Mouse (Mus musculus) heart, postnatal 10 days (tissue): Measurements from ENCODE around the gene Cby1. TPM values are rescaled to one million over a fixed set of nuclear protein-coding genes. Genes with fewer than 3 reads are reported as not detected.
A peak's percentile ranks its signal among the peaks of the same experiment; 100 is the strongest.

Experiments used
- DNase-seq, 2 experiments: peaks; one replicate each; pipeline ENCODE4 v3.0.0; 2021
- intact Hi-C: fragments of 180-260 bp; cut with DNase I; formaldehyde crosslinking; loops from one replicate; pipeline ENCODE4 v1.15.1; 2025
- total RNA-seq, 2 experiments: library from RNA; stranded (reverse); gene quantifications; 2 replicates each; pipeline ENCODE4 v1.2.3; 2021

Gene Cby1
- total RNA-seq, result 10 to 100 TPM; 28.2 to 29.3 TPM

DNA sequence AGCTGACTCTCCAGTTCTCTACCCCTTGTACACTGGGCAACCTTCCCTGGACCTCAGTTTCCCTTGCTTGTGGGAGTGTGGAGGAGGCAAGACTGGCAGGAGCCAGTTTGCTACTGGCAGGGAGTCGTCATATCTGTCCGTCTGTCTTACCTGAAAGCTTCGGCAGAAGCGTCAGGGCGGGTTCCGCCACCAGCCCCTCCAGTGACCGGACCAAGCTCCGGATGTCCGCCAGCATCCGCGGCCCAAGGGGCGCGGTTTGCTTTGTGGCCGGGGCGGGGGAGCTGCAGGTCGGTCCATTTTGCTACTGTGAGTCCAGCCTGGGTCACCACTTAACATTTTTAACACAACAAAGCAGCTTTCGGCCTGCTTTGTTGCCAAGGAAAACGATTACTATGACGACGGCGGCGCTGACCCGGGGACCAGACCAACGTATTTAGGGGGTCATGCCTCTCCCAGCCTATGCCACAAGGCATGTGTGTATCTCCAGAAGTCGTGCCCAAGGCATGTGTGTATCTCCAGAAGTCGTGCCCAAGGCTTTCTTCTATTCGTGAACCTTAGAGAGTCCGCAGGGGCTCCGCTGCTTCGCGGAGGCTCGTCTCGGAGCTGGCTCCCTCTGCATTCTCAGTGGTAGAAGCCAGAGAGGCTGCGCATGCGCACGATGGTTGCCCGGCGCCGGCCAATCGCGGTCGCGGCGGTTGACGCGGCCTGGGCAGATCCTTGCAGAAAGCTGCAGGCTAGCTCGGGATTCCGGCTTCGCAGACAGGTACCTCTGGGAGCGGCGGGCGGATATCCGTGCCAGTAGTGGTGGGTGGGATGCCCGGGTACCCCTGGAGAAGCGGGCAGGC, at the start of gene Cby1, which contains the start of gene Fam227a:
TSS of gene Cby1 (plus strand) at position 669 of the 845 bp plus-strand sequence.
TSS of gene Fam227a (minus strand) at position 426 of the 845 bp plus-strand sequence.
- DNase-seq, result peak; percentile 97
- intact Hi-C loops, result loop anchor here (10.0 kb wide), 1 partner anchor 434 kb away; the partner anchor contains the start of genes Gm49486 and Pick1

DNA sequence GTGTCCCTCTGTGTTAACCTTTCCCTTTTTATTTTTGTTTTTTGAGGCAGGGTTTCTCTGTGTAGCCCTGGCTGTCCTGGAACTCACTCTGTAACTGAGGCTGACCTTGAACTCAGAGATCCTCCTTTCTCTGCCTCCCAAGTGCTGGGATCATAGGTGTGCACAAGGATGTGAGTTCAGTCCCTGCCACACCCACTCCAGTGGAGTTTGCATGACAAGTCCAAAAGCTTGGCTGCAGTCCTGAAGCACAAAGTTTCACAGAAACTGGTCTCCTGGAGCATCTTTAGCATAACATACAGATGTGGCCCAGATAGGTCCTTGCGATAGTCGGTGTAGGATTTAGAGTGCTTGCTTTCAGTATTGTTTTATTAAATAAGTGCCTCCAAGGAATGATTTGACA, 49.8 kb upstream of the Cby1 start:
- intact Hi-C loops, result loop anchor here (5.0 to 10.0 kb wide), 2 partner anchors 134 to 367 kb away; no protein-coding TSS in a partner anchor
- no peak for DNase-seq

DNA sequence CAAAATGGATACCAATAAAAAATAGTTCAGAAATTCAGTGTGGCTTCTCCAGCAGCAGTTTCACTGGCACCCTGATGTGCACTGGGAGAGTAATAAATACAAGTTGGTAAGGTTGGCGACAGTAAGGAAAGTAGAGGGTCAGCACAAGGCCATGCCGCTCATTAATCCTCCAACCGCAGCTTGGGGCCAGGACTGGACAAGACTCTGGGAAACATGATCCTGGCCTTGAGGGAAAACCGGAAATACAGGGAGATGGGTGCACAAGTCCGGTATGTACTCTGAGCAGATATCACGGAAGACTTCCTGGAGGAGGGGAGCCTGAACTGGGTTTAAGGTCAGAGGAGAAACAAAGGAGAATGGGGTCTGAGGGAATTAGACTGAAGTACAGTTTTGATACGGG, 43.5 kb upstream of the Cby1 start:
- DNase-seq, result no peak
- intact Hi-C loops, result no loop called here

DNA sequence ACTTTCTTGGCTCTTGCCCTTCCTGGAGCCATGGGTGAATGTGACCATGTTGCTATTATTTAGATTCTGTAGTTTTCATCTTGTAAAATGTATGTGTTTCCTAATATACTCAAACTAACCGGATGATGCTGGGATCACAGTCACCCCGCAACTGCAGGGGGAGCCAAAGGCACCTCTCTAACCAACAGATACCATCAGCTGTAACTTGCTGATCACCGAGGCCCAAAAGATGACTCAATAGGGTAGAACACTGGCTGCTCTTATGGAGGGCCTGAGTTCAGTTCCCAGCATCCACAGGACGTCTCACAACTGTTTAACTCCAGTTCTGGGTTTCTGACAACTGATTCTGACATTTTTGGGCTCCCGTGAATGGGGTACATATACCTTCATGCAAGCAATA, 42.3 kb upstream of the Cby1 start:
- intact Hi-C loops, result no loop called here

DNA sequence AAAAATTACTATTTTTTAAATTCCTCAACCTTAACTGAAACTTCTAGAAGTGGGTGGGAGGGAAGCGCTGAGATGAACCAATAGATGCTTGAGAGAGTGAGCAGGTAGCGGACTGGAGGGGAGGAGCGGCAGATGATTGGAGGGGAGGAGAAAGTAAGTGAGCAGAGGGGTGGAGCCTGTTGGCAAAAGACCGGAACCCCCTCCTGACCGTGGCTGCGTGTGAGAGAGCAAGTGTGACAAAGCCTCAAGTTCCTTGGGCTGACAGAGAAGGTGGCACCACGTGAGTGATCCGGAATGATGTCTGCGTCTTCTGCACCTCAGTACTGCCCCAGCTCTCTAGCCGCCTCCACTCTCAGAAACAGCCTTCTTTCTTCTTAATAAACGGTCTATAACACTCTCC, 41.9 kb upstream of the Cby1 start:
- no peak for DNase-seq
- intact Hi-C loops, result no loop called here

More for the DNA sequence above, 42.3 kb upstream of the Cby1 start:
- DNase-seq, result no peak

DNA sequence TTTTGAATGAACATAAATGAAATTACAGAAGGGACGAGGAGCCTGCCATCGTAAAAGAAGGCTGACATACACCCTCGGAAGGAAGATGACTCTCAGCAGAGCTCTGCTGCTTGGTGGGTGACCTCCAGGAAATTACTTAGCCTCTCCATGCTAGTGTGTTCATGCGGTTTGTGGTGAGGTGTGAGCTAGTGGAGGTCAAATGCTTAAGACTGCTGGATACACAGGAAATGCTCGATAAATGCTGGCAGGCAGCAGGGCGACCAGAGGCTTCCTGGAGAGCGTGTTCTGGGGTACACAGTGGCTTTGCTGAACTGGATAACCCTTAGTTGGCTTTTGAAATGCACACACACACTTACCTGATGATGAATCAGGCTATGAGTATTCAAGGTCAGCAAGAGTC, 40.5 kb upstream of the Cby1 start:
- DNase-seq, result no peak
- intact Hi-C loops, result no loop called here

DNA sequence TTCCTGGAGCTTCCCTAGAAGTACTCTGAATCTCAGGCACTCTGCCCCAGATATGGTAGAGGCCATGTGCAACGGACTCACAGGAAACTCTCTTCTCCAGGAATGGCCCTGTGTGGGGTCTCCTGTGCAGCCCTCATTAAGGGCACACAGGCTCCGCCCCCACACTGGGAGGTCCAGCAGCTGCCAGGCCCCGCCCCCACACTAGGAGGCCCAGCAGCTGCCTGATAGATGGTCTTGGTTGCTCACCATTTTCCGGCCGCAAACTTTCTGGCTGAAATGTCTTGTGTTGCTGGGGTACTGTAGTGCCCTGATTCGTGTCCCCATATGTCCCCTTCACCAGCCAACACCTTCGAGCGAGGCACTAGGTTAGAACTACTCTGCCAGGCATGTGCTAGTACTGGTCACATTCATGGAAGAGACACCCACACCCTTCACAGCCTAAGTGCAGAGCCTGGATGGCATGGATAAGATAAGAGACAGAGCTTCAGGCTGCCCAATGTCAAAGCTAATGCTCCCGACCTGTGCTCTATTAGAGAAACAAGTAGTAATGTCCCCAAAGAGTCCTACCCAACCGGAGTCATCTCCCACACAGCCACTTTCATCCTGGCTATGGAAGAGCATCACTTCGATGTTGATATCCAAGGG, 39.1 kb upstream of the Cby1 start:
- DNase-seq, result no peak
- intact Hi-C loops, result loop anchor here (5.0 kb wide), 1 partner anchor 128 kb away; no protein-coding TSS in a partner anchor

DNA sequence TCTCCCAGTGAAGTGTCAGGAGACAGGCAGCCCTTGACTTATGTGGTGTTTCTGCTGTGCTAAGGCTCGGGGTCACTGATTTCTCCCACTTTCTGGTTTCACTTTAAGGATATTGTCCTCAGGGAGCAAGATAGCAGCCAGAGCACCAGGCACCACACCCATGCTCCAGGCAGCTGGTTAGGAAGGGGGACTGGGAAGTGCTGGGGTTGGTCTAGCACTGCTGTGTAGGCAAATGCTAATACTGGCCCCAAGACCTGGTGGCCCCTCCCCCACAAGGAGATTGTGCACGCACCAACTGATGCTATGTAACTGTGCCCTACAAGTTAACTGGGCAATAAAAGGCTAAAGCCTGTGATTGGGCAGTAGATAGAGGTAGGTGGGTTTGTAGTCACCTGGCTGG, 28.5 kb upstream of the Cby1 start:
- intact Hi-C loops, result no loop called here
- DNase-seq, result no peak

DNA sequence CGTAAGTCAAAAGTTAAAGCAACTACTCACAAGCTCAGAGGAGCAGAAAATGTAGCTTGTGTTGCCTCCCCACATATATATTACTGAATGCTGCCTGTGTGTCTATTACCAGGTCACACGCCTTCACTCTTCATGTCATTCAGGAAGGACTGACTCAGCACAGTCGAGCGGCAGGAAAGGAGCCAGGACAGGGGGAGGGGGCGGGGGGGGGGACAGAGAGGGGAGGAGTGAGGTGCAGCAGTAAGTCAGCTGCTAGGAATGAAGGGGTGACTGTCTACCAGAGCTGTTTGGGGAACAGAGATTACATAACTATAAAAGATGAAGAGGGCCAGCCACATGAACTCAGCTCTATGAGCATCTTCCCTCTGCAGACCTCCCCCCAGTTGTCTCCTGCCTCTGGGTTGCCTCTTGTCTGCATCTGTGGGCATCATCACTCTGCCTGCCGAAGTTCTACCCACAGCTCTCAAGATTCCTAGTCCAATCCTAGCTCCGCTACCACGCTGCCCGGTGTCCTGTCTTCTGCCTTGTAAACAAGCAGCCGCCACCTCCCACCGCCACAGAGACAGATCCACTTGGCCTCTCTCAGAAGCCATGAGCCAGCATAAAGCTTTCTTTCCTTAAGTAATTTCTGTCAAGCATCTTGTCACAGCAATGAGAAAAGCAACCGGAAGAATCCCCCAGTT, 17.7 kb upstream of the Cby1 start:
- no peak for DNase-seq
- intact Hi-C loops, result no loop called here

DNA sequence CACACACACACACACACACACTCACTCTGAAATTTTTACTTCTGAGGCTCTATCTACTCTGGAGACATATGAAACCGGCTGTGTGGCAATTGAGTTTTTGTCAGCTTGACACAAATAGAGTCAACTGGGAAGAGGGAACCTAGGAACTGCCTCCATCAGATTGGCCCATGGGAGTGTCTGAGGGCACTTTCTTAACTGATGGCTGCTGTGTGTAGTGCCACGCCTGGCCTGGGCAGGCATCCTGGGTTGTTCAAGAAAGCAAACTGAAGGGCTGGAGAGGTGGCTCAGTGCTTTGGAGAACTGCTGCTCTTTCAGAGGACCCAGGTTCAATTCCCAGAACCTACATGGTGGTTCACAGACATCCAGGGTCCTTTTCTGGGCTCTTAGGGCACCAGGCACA, 13.5 kb upstream of the Cby1 start:
- DNase-seq, result no peak

GRCm38 (mm10) chr15:79648130-79648529, 10.9 kb upstream of the Cby1 start:
- intact Hi-C loops, result no loop called here
- DNase-seq, result no peak

More for the DNA sequence above, 13.5 kb upstream of the Cby1 start:
- intact Hi-C loops, result no loop called here

GRCm38 (mm10) chr15:79650569-79650968, 8.4 kb upstream of the Cby1 start:
- intact Hi-C loops, result loop anchor here (10.0 kb wide), 1 partner anchor 426 kb away; the partner anchor contains the start of genes Gm49486 and Pick1
- DNase-seq, result peak in 1 of 2 experiments; percentile 58

DNA sequence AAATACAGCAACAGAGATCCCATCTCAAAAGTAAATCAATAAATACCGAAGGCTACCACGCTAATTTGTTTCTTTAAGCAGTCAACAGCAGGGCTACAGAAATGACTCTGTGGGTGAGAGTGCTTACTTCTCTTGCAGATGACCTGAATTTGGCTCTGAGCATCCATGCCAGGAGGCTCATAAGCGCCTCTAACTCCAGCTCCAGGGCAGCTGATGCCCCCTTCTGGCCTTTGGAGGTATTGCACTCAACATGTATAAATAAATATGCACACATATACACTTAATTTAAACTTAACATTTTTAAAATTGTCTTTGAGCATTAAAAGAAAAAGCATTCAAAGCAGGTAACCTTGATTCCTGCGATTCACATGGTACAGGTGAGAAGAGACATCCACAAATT, 7.5 kb upstream of the Cby1 start:
- no peak for DNase-seq
- intact Hi-C loops, result loop anchor here (10.0 kb wide), 1 partner anchor 427 kb away; the partner anchor contains the start of genes Gm49486 and Pick1

DNA sequence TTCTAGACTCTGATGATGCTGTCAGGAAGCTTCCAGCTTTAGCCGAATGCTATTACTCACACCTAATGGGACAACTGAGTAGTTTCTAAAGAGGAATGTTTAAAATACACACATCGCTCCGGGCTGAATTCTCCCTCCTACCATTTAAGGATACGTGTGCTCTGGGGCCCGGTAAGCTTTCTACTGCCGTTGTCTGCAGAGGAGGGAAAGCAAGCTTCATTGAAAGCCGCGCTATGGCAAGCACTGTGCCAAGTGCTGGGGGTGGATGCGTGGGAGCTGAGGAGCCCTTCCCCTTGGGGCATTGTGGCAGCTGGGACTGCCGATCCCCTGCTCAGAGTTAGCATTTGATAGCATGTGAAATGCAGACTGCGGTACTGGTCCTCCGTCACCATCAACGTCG, 2.5 kb upstream of the Cby1 start:
- DNase-seq, result no peak
- intact Hi-C loops, result loop anchor here (10.0 kb wide), 1 partner anchor 432 kb away; the partner anchor contains the start of genes Gm49486 and Pick1

GRCm38 (mm10) chr15:79657837-79658530, 1.0 kb upstream of the Cby1 start:
- DNase-seq, result peak; percentile 84 to 89
- intact Hi-C loops, result loop anchor here (10.0 kb wide), 1 partner anchor 433 kb away; the partner anchor contains the start of genes Gm49486 and Pick1

DNA sequence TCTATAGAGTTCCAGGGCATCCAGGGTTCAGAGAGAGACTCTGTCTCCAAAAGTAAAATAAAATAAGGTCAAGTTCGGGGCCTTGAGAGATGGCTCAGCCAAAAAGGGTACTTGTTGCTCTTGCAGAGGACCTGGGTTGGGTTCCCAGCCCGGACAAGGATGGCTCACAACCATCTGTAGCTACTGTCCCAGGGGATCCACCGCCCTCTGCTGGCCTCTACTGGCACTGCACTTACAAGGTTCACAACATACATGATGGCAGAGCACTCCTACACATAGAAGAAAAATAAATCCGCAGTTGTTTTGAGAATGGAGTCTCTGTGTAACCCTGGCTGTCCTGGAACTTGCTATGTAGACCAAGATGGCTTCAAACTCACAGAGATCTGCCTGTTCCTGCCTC, 2.9 kb downstream of the Cby1 start:
- DNase-seq, result peak in 1 of 2 experiments; percentile 51
- intact Hi-C loops, result no loop called here

DNA sequence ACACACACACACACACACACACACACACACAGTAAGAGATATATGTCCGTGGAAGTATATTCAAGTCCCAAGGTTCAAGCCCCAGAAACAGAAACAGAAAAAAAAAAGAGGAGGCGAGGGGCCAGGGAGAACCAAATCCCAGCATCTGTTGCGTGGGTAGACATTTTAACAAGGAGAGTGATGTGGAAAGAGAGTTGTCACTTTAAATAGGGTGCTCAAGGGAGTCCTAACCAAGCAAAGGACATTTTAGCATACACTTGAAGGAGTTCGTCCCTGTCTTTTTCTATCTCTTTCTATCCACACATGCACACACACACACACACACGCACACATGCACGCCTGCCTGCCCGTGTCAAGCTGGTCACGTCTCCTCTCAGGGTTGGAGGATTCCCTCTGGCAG, 5.7 kb downstream of the Cby1 start:
- no peak for DNase-seq
- intact Hi-C loops, result no loop called here

DNA sequence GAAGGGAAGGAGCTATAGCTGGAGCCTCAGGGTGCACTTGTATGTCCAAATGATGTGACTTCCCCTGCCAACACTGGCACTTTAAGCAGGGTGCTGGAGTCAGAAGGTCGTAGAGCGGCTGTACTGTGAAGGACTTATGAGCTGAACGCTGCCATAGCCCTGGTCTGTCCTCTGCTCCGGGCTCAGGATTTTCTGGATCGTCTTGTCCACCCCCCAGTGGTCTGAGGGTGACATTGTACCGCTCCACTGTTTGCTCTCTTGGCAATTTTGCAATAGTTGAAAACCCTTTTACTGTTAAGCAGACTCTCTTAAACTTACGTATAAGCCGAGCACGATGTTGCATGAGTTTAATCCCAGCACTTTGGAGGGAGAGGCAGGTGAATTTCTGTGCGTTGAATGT, 10.2 kb downstream of the Cby1 start:
- intact Hi-C loops, result no loop called here
- DNase-seq, result no peak

DNA sequence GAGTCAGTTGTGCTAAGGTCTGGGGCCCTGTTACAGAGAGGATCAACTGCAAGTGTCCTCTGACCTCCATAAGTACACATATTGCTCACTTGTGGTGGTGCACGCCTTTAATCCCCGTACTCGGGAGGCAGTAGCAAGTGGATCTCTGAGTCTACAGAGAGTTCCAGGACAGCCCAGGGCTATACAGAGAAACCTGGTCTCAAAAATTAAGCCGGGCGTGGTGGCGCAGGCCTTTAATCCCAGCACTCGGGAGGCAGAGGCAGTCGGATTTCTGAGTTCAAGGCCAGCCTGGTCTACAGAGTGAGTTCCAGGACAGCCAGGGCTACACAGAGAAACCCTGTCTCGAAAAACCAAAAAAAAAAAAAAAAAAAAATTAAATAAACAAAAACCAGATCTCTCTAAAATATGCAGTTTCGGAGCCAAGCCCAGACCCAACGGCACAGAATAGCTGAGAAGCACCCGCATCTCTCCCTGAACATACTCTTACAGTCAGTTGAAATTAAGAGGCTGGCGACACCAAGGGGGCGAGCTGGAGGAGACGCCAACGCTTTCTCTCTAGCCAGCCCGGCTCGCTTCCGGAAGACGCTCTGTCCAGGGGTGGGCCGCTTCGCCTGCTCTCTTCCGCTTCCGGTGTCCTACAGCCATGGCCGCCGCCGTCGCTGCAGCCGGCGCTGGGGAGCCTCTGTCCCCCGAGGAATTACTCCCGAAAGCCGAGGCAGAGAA, 11.4 kb downstream of the Cby1 start, which contains the start of gene Tomm22:
TSS of gene Tomm22 (plus strand) at position 613 of the 723 bp plus-strand sequence.
- intact Hi-C loops, result loop anchor here (2.0 kb wide), 1 partner anchor 14 kb away; no protein-coding TSS in a partner anchor

More for the DNA sequence above, 11.4 kb downstream of the Cby1 start, which contains the start of gene Tomm22:
- peak; percentile 92 to 93 for DNase-seq
